Mouse (Mus musculus) hindbrain, embryonic 12.5 days (tissue): ENCODE measurements at regions not wholly inside any gene's neighbourhood (a gene's known extent, or its start where the extent isn't known, plus 50 kb on each side); places are given as distances from the start of the nearest gene placed in this dataset.

Experiments used
- ATAC-seq: fragments of 200-750 bp; cut with Nextera tagmentation; 2 replicates; pipeline ENCODE4 v1.8.0; 2017; ENCODE audit warnings: moderate TSS enrichment; ENCODE audit not compliant: low FRiP score
- H3K27ac ChIP-seq: fragments of 300-500 bp; sonication (generic); 2 replicates; pipeline ENCODE4 v1.5.1; 2016; ENCODE audit warnings: mild to moderate bottlenecking
- H3K27me3 ChIP-seq: fragments of 300-500 bp; sonication (generic); 2 replicates; pipeline ENCODE4 v1.6.1; 2016; ENCODE audit warnings: mild to moderate bottlenecking
- H3K36me3 ChIP-seq: fragments of 300-500 bp; sonication (generic); 2 replicates; pipeline ENCODE4 v1.6.1; 2016; ENCODE audit warnings: mild to moderate bottlenecking
- H3K4me1 ChIP-seq: fragments of 300-500 bp; sonication (generic); 2 replicates; pipeline ENCODE4 v1.6.1; 2016
- H3K4me2 ChIP-seq: fragments of 300-500 bp; sonication (generic); replicated peaks from 2 replicates; pipeline ENCODE4 v1.6.1; 2016; ENCODE audit warnings: mild to moderate bottlenecking
- H3K4me3 ChIP-seq: fragments of 300-500 bp; sonication (generic); 2 replicates; pipeline ENCODE4 v1.5.1; 2016; ENCODE audit warnings: mild to moderate bottlenecking
- H3K9ac ChIP-seq: fragments of 300-500 bp; sonication (generic); 2 replicates; pipeline ENCODE4 v1.6.1; 2016; ENCODE audit warnings: mild to moderate bottlenecking, moderate library complexity
- H3K9me3 ChIP-seq: fragments of 300-500 bp; sonication (generic); replicated peaks from 2 replicates; pipeline ENCODE4 v1.6.1; 2016; ENCODE audit warnings: mild to moderate bottlenecking
- whole genome bisulfite sequencing: fragments of 180-500 bp; shearing (Covaris S2); methylation state at CpG from one replicate; pipeline ENCODE4 v1.1.7; 2016; 5-methylcytosine and 5-hydroxymethylcytosine counted together

DNA sequence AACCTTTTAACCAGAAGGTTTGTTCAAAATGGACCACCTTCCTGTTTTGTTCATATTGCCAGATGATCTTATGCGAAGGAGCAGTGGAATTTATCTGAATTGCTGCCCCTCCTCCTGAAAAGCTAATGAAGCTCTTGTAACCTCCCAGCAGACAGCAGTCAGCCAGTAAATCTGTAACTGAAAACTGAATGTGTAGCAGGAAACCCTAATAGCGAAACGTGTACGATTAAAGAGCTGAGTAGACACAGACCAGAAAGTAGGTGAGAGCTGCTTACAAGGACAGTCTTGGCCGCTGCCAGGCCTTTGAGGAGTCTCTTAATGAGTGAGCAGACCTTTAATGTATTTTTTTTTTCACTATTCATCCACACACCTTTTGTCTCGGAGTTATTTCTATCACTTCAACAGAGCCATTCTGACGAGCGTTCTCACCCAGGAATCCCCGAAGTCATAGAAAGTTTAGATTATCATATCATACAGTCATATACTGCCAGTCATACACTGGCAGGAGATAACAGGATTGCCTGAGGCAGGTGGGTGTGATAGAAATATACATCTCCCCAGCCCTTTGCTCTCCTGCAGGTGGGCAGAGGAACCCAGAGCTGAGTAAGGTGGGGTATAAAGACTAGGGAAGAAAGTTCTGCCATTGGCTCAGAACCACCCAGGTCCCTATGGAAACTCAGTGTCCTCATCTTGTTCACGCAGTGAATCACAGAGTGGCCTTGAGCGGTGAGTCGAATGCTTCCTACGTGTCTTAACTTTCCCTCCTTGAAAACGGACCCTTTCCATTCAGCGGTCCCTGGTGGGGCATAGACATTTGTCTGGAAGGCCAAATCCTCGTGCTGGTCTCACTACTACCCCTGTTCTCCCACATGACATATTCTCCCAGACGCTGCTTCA, 72.4 kb upstream of the Prep start:
- Histone ChIP-seq H3K27me3 (no peaks in the 10 kb centered on the region; the same call in 1 of the 2 replicates), H3K27ac (no peak overlapping the region), H3K9ac (no peak overlapping the region), H3K36me3 (no peaks in the 10 kb centered on the region), H3K4me3 (no peak overlapping the region), H3K4me2 (no peak overlapping the region), H3K4me1 (peaks cover 13% of the 10 kb centered on the region), H3K9me3 (no peaks in the 10 kb centered on the region)
- ATAC-seq, result no peak
- WGBS, result 67% methylated on average over 17 of the region's 17 CpGs

DNA sequence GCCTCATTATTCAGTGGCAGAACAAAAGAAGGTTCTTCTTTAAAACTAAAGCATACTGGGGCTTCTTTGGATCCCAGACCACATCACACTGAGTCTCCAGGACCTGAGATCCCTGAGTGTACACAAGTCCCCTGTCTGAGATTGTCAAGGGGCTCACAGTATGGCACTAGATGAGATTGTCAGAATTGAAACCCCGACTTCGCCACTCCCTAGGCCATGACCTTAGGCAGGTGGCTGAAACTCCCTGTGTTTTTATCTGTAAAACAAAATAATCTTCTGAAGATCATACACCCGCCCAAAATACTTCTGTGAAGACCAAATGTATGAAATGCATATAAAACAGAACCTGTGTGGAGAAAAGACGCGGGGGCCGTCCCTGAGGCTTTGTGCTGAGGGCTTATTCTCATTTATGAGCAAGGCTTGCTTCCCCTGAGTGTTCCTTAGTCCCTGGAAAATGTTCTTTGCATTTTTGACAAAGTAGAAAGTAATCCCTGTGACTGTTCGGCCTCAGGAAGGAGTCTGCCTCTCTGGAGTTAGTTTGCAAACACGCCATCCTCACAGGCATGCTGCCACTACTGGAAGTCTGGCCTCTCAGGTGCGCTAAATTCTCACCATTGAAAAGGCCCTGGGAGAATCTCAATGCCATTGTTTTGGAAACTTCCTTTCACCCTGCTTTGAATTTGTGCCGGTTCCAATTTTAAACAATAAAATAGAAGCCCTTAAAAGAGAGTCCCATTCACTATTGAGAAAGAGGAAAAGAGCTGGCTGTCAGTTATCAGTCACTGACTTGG, 73.3 kb upstream of the Prep start:
- no peak overlapping the region for H3K9ac ChIP-seq
- no peak overlapping the region for H3K27ac ChIP-seq
- H3K36me3 ChIP-seq, result no peaks in the 10 kb centered on the region
- 53% methylated on average over 10 of the region's 10 CpGs for WGBS
- H3K9me3 ChIP-seq, result no peaks in the 10 kb centered on the region
- H3K27me3 ChIP-seq, result no peaks in the 10 kb centered on the region; the same call in 1 of the 2 replicates
- no peak overlapping the region for H3K4me2 ChIP-seq
- ATAC-seq, result no peak
- H3K4me3 ChIP-seq, result no peak overlapping the region
- peaks cover 13% of the 10 kb centered on the region for H3K4me1 ChIP-seq

DNA sequence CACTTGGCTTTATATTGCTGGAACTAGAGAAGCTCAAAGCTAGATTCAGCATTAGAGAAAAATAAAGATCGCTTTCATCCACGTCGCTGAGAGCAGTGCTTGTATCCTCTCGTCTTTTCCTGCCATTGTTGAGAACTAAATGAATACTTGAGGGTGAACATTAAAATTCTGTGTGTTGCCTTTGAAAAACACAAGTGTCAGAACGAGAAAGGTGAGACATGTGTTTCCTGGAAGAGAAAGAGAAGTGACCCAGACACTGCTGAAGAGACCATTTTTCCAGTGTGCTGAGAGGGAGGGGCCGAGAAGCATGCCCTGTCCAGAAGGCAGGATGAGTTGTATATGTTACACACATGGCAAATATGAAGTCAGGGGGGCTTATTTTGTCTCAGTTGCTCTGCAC, 77.5 kb upstream of the Prep start:
- Histone ChIP-seq H3K4me3 (no peak overlapping the region), H3K9me3 (no peaks in the 10 kb centered on the region), H3K9ac (no peak overlapping the region), H3K27ac (no peak overlapping the region), H3K36me3 (no peaks in the 10 kb centered on the region), H3K4me2 (no peak overlapping the region), H3K27me3 (no peaks in the 10 kb centered on the region), H3K4me1 (peaks cover 5% of the 10 kb centered on the region)
- no peak for ATAC-seq
- 78% methylated on average over 6 of the region's 6 CpGs for WGBS

DNA sequence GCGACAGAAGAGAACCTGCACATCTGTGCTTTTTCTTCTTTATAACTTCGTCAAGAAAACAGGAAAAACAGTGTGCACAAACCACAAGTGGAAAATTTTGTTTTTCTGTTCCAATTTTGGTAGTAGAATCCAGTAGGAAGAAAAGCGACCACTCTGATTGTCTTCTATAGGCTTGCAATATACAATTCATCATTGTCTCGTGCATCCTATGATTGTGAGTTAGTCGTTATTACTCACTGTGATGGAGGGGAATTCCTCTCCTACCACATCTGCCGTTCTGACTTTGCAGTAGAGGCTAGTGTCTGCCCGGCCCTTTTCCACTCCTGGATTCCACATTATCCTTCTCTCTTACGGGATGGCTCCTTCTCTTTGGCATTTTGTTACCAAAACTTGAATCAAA, 78.2 kb upstream of the Prep start:
- Histone ChIP-seq H3K9ac (no peak overlapping the region), H3K27me3 (no peaks in the 10 kb centered on the region), H3K4me2 (no peak overlapping the region), H3K27ac (no peak overlapping the region), H3K4me1 (peaks cover 1% of the 10 kb centered on the region; the same call in 1 of the 2 replicates), H3K4me3 (no peak overlapping the region), H3K9me3 (no peaks in the 10 kb centered on the region), H3K36me3 (no peaks in the 10 kb centered on the region)
- ATAC-seq, result no peak
- WGBS, result 82% methylated on average over 8 of the region's 8 CpGs

GRCm38 (mm10) chr10:44987615-44988014, 79.4 kb upstream of the Prep start:
- H3K36me3 ChIP-seq, result no peaks in the 10 kb centered on the region
- H3K9me3 ChIP-seq, result no peaks in the 10 kb centered on the region
- no peaks in the 10 kb centered on the region for H3K27me3 ChIP-seq
- H3K4me3 ChIP-seq, result no peak overlapping the region
- H3K9ac ChIP-seq, result no peak overlapping the region
- WGBS, result 64% methylated on average over 4 of the region's 4 CpGs
- no peak overlapping the region for H3K27ac ChIP-seq
- no peaks in the 10 kb centered on the region for H3K4me1 ChIP-seq
- no peak overlapping the region for H3K4me2 ChIP-seq
- no peak for ATAC-seq

DNA sequence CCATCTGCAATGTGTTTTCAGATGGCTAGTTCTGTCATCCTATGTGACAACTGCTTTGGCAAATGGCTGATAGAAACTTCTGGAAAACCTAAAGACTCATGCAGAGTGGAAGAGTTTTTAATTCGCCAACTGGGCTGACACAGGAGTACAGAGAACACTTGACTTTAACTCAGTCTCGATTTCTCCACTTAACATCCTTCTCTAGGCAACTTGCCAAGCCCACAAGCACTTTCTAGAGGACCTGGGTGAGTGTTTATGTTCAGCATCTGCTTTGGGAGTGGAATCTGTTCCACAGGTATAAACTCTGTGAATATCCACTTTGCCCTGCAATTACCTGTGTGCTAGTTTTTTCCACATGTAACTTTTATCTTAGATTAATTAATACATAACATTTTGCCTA, 85.1 kb upstream of the Prep start:
- no peak for ATAC-seq
- H3K27me3 ChIP-seq, result no peaks in the 10 kb centered on the region
- no peaks in the 10 kb centered on the region for H3K36me3 ChIP-seq
- H3K4me1 ChIP-seq, result no peaks in the 10 kb centered on the region
- peaks cover 6% of the 10 kb centered on the region; the same call in 1 of the 2 replicates for H3K9me3 ChIP-seq
- H3K27ac ChIP-seq, result no peak overlapping the region
- 75% methylated on average over 2 of the region's 2 CpGs for WGBS
- H3K4me2 ChIP-seq, result no peak overlapping the region
- no peak overlapping the region for H3K4me3 ChIP-seq
- no peak overlapping the region for H3K9ac ChIP-seq

- H3K36me3 ChIP-seq, result no peaks in the 10 kb centered on the region
- no peak overlapping the region for H3K4me3 ChIP-seq
- no peaks in the 10 kb centered on the region for H3K4me1 ChIP-seq
- no peak for ATAC-seq
- H3K27me3 ChIP-seq, result no peaks in the 10 kb centered on the region
- H3K4me2 ChIP-seq, result no peak overlapping the region
- H3K9ac ChIP-seq, result no peak overlapping the region
- H3K27ac ChIP-seq, result no peak overlapping the region
- H3K9me3 ChIP-seq, result peaks cover 7% of the 10 kb centered on the region; the same call in 1 of the 2 replicates
- WGBS, result 88% methylated on average over 2 of the region's 2 CpGs
Measured at GRCm38 (mm10) chr10:44976815-44977214, 90.2 kb upstream of the Prep start.

DNA sequence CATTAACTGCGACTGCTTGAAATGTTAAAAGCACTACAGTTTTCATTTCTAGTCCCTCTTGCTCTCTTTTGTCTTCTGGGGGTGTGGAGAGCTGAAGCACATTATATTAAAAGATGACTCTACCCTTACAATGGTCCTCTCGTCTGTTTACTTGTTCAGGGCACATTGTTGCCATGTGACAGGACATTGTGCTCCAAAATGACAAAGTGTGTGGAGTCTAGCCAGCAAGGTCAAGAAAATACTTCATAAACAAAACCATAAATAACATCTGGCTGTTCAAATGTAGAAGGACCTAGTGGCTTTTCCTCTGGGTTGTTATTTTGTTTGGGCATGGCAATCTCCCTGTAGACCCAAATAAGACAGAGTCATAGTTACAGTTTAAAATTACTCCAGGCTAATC, 95.1 kb upstream of the Prep start:
- no peaks in the 10 kb centered on the region for H3K4me1 ChIP-seq

GRCm38 (mm10) chr10:44959968-44960367, 107.0 kb upstream of the Prep start:
- Histone ChIP-seq H3K4me3 (no peak overlapping the region), H3K27me3 (no peaks in the 10 kb centered on the region), H3K27ac (no peak overlapping the region), H3K36me3 (no peaks in the 10 kb centered on the region), H3K9me3 (no peaks in the 10 kb centered on the region), H3K4me1 (no peaks in the 10 kb centered on the region), H3K4me2 (no peak overlapping the region), H3K9ac (no peak overlapping the region)
- ATAC-seq, result no peak
- WGBS, result 95% methylated on average over 3 of the region's 3 CpGs

More for the DNA sequence above, 95.1 kb upstream of the Prep start:
- Histone ChIP-seq H3K9ac (no peak overlapping the region), H3K36me3 (no peaks in the 10 kb centered on the region), H3K4me3 (no peak overlapping the region), H3K27ac (no peak overlapping the region), H3K9me3 (peaks cover under 1% of the 10 kb centered on the region; the same call in 1 of the 2 replicates), H3K27me3 (no peaks in the 10 kb centered on the region), H3K4me2 (no peak overlapping the region)
- ATAC-seq, result no peak
- WGBS, result 76% methylated on average over 2 of the region's 2 CpGs

GRCm38 (mm10) chr10:44945205-44945725, 121.7 kb upstream of the Prep start:
- Histone ChIP-seq H3K9me3 (no peaks in the 10 kb centered on the region), H3K4me3 (no peak overlapping the region), H3K27me3 (no peaks in the 10 kb centered on the region), H3K27ac (no peak overlapping the region), H3K4me1 (no peaks in the 10 kb centered on the region), H3K9ac (no peak overlapping the region), H3K36me3 (no peaks in the 10 kb centered on the region), H3K4me2 (no peak overlapping the region)
- no peak for ATAC-seq
- 66% methylated on average over 1 of the region's 1 CpGs for WGBS

DNA sequence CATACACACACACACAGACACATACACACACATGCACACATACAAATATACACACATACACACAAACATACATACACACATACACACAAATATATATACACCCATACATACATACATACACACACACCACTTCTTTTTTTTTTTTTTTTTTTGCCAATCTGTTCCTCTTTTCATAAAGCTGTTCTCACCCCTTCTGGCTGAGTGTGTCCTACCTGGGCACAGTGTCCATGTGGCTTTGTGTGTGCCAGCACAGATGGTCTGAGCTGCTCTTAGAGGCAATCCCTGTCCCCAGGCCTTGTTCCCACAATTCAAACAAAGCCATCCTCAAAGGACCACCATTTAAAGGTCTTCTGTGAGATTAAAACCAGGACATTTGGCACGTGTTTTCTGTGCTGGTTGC, 127.6 kb upstream of the Prep start:
- H3K4me1 ChIP-seq, result no peaks in the 10 kb centered on the region
- H3K27ac ChIP-seq, result no peak overlapping the region
- 56% methylated on average over 1 of the region's 1 CpGs for WGBS
- H3K27me3 ChIP-seq, result no peaks in the 10 kb centered on the region
- no peak overlapping the region for H3K9ac ChIP-seq
- no peaks in the 10 kb centered on the region for H3K36me3 ChIP-seq
- ATAC-seq, result no peak
- no peak overlapping the region for H3K4me2 ChIP-seq
- H3K4me3 ChIP-seq, result no peak overlapping the region
- no peaks in the 10 kb centered on the region for H3K9me3 ChIP-seq

- Histone ChIP-seq H3K9ac (no peak overlapping the region), H3K36me3 (no peaks in the 10 kb centered on the region), H3K27ac (no peak overlapping the region), H3K4me3 (no peak overlapping the region), H3K9me3 (no peaks in the 10 kb centered on the region), H3K27me3 (no peaks in the 10 kb centered on the region), H3K4me1 (no peaks in the 10 kb centered on the region), H3K4me2 (no peak overlapping the region)
- WGBS, result 86% methylated on average over 5 of the region's 5 CpGs
- ATAC-seq, result no peak
Measured at GRCm38 (mm10) chr10:44936976-44937500, 130.0 kb upstream of the Prep start.
